Mouse (Mus musculus) frontal cortex, postnatal 25 days (tissue): ENCODE results near the gene Echdc3.

Experiments used
- DNase-seq, 2 experiments: peaks; one replicate each; pipeline ENCODE4 v3.0.0; 2022; ENCODE audit warnings: low spot score in 2 of 2

The Echdc3 gene

GRCm38 (mm10) chr2:6212724-6213511, at the start of gene Echdc3:
Gene Echdc3 (minus strand): TSS chr2:6213033.
- DNase-seq = peak in 1 of 2 experiments; percentile 38

GRCm38 (mm10) chr2:6261718-6262117, 48.9 kb upstream of the Echdc3 start:
- no peak for DNase-seq

- no peak for DNase-seq
Observed at GRCm38 (mm10) chr2:6261201-6261672, 48.4 kb upstream of the Echdc3 start.

GRCm38 (mm10) chr2:6260661-6261060, 47.8 kb upstream of the Echdc3 start:
- no peak for DNase-seq

DNA sequence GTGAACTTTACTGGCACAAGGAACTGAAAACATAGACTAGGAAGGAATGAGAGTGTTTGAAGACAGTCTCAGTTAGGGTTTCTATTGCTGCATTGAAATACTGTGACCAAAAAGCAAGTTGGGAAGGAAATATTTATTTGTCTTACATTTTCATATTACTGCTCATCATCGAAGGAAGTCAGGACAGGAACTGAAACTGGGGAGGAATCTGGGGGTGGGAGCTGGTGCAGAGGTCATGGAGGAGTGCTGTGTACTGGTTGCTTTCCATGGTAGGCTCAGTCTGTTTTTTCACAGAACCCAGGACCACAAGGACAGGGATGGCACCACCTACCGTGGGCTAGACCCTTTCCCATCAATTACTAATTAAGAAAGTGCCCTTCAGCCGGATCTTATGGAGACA, 46.3 kb upstream of the Echdc3 start:
- no peak for DNase-seq

- no peak for DNase-seq
Observed at GRCm38 (mm10) chr2:6258026-6258425, 45.2 kb upstream of the Echdc3 start.

DNA sequence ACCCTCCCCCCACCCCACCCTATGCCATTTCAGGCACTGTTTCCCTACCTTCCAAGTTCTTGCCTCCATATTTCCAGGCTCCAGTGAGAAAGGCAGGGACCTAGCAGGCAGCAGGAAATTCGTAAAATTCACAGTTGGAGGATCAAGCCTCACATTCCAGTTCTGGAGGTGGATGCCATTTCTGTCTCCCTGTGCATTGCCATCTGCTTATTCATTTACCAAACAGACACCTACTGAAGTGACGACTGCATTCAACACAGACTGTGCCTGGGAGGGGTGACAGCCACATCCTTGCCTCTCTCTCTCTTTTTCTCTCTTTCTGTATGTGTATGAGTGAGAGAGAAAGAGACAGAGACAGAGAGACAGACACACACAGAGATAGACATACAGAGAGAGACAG, 44.3 kb upstream of the Echdc3 start:
- DNase-seq = peak in 1 of 2 experiments; percentile 34

DNA sequence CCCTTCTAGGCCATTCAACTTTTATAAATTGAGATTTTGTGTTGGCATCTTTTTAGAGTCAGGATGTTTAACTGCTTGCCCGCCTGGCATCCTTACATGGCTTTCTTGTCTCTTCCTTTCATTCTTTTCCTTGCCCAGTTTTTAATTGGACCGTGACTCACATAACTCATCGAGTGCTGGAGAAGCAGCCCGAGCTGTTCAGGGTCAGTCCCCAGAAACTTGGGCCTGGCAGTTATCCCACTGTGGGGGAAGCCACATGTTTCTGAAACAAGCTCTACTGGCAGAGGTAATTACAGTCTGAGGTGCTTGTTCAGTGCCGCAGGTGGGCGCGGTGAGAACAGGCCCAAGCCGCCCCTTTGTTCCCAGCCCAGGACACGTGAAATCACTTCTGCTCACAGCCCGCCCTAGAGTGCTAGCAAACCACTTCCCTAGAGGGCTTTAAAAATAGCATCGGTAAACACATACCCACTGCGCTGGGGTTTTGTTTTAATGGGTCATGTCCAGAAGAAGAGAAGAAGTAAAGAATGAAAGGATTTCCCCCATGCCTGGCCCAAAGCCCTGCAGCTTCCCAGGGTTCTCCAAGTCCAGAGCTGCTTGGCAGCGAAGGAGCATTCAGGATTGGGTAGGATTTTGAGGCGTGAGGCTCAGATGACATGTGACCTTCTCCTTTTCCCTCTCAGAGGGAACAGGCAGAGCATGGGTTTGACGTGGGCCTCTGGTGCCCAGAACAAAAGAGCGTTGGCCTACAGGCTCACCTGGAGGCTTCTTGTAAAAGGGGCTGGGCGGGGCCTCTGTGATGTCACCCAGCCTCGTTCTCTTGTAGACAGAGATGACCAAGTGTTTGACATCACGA, 43.4 kb upstream of the Echdc3 start:
- DNase-seq = peak; percentile 21 to 32

- DNase-seq = no peak
Observed at GRCm38 (mm10) chr2:6255402-6255988, 42.7 kb upstream of the Echdc3 start.

GRCm38 (mm10) chr2:6252491-6252890, 39.7 kb upstream of the Echdc3 start:
- DNase-seq = no peak

GRCm38 (mm10) chr2:6251076-6251496, 38.3 kb upstream of the Echdc3 start:
- no peak for DNase-seq

DNA sequence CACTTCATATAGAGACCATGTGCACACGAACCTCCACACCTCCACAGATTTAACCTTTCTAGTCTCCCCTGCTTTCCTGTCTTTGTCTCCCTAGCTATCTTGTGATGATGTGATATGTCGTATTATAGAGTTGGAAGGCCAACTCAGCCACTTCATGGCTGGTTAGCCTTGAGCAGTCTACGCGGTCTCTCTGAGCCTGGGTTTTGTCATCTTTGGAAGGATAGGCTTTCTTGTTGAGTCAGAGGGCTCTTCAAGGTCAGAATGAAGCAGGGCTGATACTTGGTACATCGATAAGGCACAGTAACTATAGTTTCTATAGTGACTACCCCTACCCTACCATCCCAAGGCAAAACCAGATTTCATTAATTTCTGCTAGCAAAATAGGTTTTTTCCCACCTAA, 28.6 kb upstream of the Echdc3 start:
- DNase-seq = no peak

DNA sequence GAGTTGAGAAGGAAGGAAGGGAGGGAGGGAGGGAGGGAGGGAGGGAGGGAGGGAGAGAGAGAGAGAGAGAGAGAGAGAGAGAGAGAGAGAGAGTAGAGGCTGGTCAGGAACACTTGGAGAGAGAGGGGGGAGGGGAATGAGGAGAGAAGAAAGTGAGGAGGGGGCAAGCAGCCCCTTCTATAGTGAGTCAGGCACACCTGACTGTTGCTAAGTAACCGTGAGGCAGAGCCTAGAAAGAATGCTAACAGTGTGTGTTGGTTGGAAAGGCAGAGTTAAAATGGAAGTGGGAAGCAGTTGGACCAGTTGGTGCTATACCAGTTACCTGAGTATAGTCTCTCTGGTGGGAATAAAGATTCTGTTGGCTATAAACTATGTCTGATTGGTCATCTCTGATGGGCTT, 27.2 kb upstream of the Echdc3 start:
- no peak for DNase-seq

GRCm38 (mm10) chr2:6239333-6239732, 26.5 kb upstream of the Echdc3 start:
- no peak for DNase-seq

DNA sequence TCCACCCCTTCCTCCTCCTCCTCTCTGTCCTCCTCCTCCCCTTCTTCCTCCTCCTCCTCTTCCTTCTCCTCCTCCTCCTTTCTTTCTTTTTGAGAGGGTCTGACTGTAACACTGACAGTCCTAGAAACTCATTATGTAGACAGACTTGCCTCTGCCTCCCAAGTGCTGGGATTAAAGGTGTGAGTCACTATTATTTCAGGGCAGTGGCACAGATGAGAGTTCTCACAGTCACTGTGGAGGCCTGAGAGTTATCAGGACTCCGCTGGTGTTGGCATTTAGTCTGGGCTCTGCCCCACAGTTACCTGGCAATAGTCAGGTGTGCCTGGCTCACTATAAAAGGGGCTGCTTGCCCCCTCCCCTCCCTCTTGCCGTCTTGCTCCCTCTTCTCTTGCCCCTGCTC, 25.8 kb upstream of the Echdc3 start:
- no peak for DNase-seq

DNA sequence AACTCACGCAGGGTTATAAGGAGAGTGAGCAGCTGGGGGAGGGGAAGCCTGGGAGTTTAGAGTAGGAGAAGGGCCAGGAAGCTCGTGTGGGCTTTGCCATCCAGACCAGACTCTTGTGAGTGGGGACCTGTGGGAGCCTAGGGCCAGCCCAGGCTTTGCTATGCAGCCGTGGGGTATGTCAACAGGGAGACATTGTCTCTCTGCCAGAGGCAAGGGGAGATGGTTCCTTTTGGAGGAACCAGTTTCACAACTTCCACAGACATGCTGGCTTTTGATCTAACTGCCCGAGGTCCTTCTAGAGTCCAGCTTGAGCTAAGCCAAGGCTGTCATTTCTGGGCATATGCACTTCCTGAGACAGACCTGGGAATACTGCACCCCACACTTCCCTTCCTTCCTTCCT, 25.4 kb upstream of the Echdc3 start:
- no peak for DNase-seq

DNA sequence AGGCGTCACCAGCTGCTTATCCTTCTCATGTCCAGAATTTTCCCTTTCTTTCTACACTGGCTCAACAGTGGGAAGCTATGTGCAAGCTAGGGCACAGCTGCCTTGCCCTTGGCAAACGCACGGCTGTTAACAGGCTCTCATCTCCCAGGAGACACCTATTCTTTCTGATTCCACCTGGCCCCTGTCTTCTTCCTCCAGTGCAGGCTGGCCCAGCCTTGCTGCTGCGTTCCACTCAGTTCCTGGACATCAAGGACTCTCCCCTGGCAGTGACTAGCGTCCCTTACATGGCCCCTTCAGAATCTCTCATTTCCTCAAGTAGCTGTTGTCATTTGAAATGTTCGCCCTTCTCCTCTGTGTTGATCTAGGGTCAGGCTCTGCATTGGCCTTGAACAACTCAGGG, 20.5 kb upstream of the Echdc3 start:
- DNase-seq = no peak

DNA sequence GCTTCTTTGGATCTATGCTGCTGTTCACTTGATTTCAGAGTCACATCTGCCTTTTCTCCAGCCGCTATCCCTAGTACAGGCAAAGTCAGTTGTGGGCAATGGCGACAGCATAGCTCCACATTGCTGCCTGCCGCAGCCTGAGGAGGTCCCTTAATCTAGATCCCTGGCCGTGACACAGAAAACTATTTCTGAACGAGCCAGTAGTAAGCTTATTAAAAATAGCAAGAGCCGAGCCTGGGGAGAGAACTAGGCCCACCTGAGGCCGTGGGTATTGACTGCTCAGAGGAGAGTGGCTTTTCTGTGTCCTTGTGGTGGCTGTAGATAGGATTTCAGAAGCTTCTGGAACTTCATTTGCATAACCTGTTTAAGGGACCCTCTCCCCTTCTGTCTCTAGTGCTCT, 19.9 kb upstream of the Echdc3 start:
- no peak for DNase-seq

- no peak for DNase-seq
Observed at GRCm38 (mm10) chr2:6230865-6231264, 18.0 kb upstream of the Echdc3 start.

DNA sequence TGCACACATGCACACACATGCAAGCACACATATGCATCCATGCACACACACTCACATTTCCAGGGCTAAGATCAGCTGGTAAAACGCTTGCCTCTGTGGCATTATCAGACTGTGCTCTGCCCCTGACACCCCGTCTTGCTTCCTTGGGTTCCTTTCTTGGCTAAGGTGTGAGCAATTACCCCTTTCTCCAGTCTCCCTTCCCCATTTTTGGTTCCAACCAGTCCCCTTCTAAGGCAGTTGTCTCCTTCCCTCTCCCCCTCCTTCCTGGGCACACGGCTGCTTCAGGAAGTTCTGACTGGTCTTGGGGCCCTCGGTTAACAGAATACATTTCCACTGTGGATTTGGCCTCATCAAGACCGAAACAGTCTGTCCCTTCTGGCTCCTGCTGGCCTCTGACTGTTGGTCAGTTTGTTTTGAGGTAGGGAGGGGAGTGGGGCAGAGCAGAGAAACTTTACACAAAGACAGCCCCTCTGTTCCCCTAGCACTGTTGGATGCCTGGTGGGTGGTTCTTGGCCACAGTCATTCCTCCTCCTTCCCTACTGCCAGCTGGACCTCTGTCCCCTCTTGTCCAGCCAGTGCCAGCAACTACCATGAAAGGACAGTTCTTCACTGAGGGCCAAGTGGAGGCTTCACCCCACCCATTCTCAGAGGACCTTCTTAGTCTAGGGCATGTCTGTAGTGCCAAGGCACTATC, 16.9 kb upstream of the Echdc3 start:
- DNase-seq = no peak

DNA sequence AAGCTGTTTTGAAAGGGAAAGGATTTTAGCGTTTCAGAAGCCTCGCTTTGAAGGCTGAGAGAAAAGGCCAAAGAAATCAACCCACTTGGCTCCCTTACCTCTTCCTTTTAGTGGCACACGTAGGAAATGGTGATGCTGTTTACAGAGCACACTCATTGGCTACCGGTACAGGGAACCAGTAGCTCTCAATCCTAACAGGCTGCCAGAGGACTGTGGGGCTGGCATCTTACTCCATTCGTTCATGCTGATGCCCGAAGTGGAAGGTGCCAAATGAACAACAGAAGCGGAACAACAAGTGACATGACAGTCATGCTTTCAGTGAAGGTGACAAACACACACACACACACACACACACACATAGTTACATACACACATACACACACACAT, 14.2 kb upstream of the Echdc3 start:
- no peak for DNase-seq
